Mouse (Mus musculus): ENCODE measurements around the gene Cdkl4. TPM values are rescaled to one million over a fixed set of nuclear protein-coding genes. Genes with fewer than 3 reads are reported as not detected.

The Cdkl4 gene
- total and polyA plus RNA-seq, 3 experiments = 0.42 to 0.71 TPM; not detected in 1

DNA sequence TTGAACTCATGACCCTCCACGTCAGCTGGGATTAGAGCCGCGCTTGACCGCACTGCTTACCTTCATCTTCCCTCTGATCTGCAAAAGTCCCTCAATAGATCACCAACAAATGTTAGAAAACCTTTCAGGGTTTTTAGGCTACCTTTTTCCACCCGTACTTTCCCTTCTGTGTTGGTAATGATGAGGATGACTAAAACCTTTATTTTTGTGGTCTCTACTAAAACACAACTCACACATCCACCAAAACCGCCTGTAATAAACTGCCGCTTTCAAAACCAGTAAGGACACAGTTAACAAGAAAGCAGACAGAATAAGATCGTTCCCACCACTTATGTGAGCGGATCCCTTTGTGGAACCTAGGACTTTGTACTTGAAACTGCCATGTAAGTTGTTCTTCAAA is 1.5 kb upstream of the Cdkl4 start:
- DNase-seq (ENCODE audit: low read depth, low spot score) = no peak
- H3K27me3 ChIP-seq (ENCODE audit: control insufficient read depth in 1 of 2, insufficient read depth in 2 of 2, low read length in 2 of 2) = no peaks in the 10 kb centered on the region

DNA sequence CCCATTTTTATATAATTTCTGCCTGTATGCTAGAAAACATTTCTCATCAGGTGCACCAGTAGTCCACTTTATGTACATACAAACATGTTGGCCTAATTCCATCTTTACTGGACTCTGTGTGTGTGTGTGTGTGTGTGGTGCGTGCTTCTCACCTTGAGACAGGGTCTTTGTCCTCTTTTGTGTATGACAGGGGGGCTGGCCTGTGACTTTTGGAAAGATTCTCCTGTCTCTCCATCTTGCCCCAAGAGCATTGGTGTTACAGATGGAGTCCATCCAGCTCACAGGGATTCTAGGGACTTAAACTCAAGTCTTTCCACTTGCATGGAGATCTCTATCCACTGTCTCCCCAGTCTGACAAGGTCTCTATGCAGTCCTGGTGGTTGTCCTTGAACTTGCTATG is 428 bp upstream of the Cdkl4 start:
- Histone ChIP-seq H3K4me1 (ENCODE audit: control insufficient read depth in 1 of 2, insufficient read depth in 2 of 2, low read length in 2 of 2) (no peaks in the 10 kb centered on the region), H3K36me3 (ENCODE audit: control insufficient read depth in 1 of 2, insufficient read depth in 2 of 2, low read length in 2 of 2) (no peaks in the 10 kb centered on the region), H3K9me3 (replicated peaks; ENCODE audit: insufficient read depth, low read length) (no peaks in the 10 kb centered on the region), H3K27ac (ENCODE audit: control insufficient read depth, low read depth, low read length) (no peak overlapping the region), H3K79me2 (ENCODE audit: control insufficient read depth, insufficient read depth, low read length, poor library complexity) (no peaks in the 10 kb centered on the region), H3K27me3 (ENCODE audit: control insufficient read depth in 1 of 2, insufficient read depth in 2 of 2, low read length in 2 of 2) (no peaks in the 10 kb centered on the region), H3K9ac (ENCODE audit: control insufficient read depth, low read depth, low read length, poor library complexity, severe bottlenecking) (no peak overlapping the region), H3K4me3 (ENCODE audit: control insufficient read depth in 1 of 2, insufficient read depth in 1 of 2, low read depth in 2 of 2, low read length in 2 of 2) (no peak overlapping the region)
- DNase-seq (ENCODE audit: low read depth, low spot score) = no peak
- TF ChIP-seq JUND (IDR thresholded peaks at IDR 0.05; ENCODE audit: low read depth, low read length) (no peak), TCF12 (IDR thresholded peaks at IDR 0.05; ENCODE audit: low read depth, low read length) (no peak), ZKSCAN1 (IDR thresholded peaks at IDR 0.05; ENCODE audit: low read depth, low read length) (no peak), USF2 (IDR thresholded peaks at IDR 0.05; ENCODE audit: borderline replicate concordance in 1 of 2, insufficient read depth in 1 of 2, low read depth in 1 of 2, low read length in 2 of 2) (no peak), ZNF384 (IDR thresholded peaks at IDR 0.05; ENCODE audit: low read depth, low read length) (no peak), POLR2AphosphoS5 (IDR thresholded peaks at IDR 0.05; ENCODE audit: borderline replicate concordance, low read depth, low read length) (no peak), TAL1 (IDR thresholded peaks at IDR 0.05; ENCODE audit: low read length) (no peak), ZC3H11A (IDR thresholded peaks at IDR 0.05; ENCODE audit: low read depth, low read length) (no peak), USF1 (IDR thresholded peaks at IDR 0.05; ENCODE audit: low read depth, low read length) (no peak), MYC (IDR thresholded peaks at IDR 0.05; ENCODE audit: low read depth, low read length) (no peak), SMC3 (IDR thresholded peaks at IDR 0.05; ENCODE audit: low read depth, low read length) (no peak), E2F4 (IDR thresholded peaks at IDR 0.05; ENCODE audit: borderline replicate concordance, low read depth, low read length) (no peak), POLR2A (IDR thresholded peaks at IDR 0.05; ENCODE audit: control insufficient read depth in 1 of 2, insufficient read depth in 1 of 2, low read depth in 1 of 2, low read length in 2 of 2, poor library complexity in 1 of 2) (no peak), CTCF (IDR thresholded peaks at IDR 0.05 in 2 of 3, conservative IDR thresholded peaks at IDR 0.05 in 1 of 3; ENCODE audit: control insufficient read depth in 1 of 3, insufficient read depth in 1 of 3, low read depth in 2 of 3, low read length in 3 of 3, poor library complexity in 1 of 3, severe bottlenecking in 1 of 3) (no peak)

More for the DNA sequence above, 1.5 kb upstream of the Cdkl4 start:
- no peaks in the 10 kb centered on the region for H3K79me2 ChIP-seq (ENCODE audit: control insufficient read depth, insufficient read depth, low read length, poor library complexity)
- no peaks in the 10 kb centered on the region for H3K9me3 ChIP-seq (replicated peaks; ENCODE audit: insufficient read depth, low read length)
- H3K4me3 ChIP-seq (ENCODE audit: control insufficient read depth in 1 of 2, insufficient read depth in 1 of 2, low read depth in 2 of 2, low read length in 2 of 2) = no peak overlapping the region
- TF ChIP-seq TAL1 (IDR thresholded peaks at IDR 0.05; ENCODE audit: low read length) (no peak), POLR2A (IDR thresholded peaks at IDR 0.05; ENCODE audit: control insufficient read depth in 1 of 2, insufficient read depth in 1 of 2, low read depth in 1 of 2, low read length in 2 of 2, poor library complexity in 1 of 2) (no peak), ELF1 (IDR thresholded peaks at IDR 0.05; ENCODE audit: low read depth, low read length) (no peak), JUND (IDR thresholded peaks at IDR 0.05; ENCODE audit: low read depth, low read length) (no peak), MEF2A (IDR thresholded peaks at IDR 0.05; ENCODE audit: extremely low read depth, insufficient replicate concordance, low read depth, low read length, poor library complexity, severe bottlenecking) (no peak), RAD21 (IDR thresholded peaks at IDR 0.05; ENCODE audit: low read depth, low read length) (no peak), MAZ (IDR thresholded peaks at IDR 0.05; ENCODE audit: low read depth, low read length) (no peak), USF1 (IDR thresholded peaks at IDR 0.05; ENCODE audit: low read depth, low read length) (no peak), POLR2AphosphoS5 (IDR thresholded peaks at IDR 0.05; ENCODE audit: borderline replicate concordance, low read depth, low read length) (no peak)
- no peaks in the 10 kb centered on the region for H3K4me1 ChIP-seq (ENCODE audit: control insufficient read depth in 1 of 2, insufficient read depth in 2 of 2, low read length in 2 of 2)
- H3K36me3 ChIP-seq (ENCODE audit: control insufficient read depth in 1 of 2, insufficient read depth in 2 of 2, low read length in 2 of 2) = no peaks in the 10 kb centered on the region
- H3K9ac ChIP-seq (ENCODE audit: control insufficient read depth, low read depth, low read length, poor library complexity, severe bottlenecking) = no peak overlapping the region
- H3K27ac ChIP-seq (ENCODE audit: control insufficient read depth, low read depth, low read length) = no peak overlapping the region
